In genomic region chr14:45810101-45810500, GRCm38 (mm10) we compare ENCODE assay signal across 13 mouse cellular contexts.
"Had no signal": no experiment of that assay in that cellular context is flagged by ENCODE, and none has a peak within 500 bp of the region (broad histone marks: within the 10 kb centered on the region; RNA-seq: fewer than 3 reads in every experiment).

No protein-coding gene starts in this region.

- H3K4me2 ChIP-seq: liver, embryonic 11.5 days; liver, embryonic 15.5 days; neural tube, embryonic 15.5 days had no signal

- H3K4me1 ChIP-seq: liver, embryonic 15.5 days had no signal

- H3K9me3 ChIP-seq: limb, embryonic 10.5 days; liver, embryonic 15.5 days; midbrain, embryonic 10.5 days; neural tube, embryonic 15.5 days had no signal

- H3K36me3 ChIP-seq: limb, embryonic 10.5 days; liver, embryonic 15.5 days; midbrain, embryonic 10.5 days; neural tube, embryonic 15.5 days had no signal

- DNase-seq: lung, adult 2 months; lung, postnatal 4 days; midbrain, embryonic 14.5 days; right cerebral cortex, adult 18-20 months; right cerebral cortex, postnatal 25 days; thymus, postnatal 36 days had no signal

- H3K4me3 ChIP-seq: limb, embryonic 10.5 days; liver, embryonic 15.5 days; midbrain, embryonic 10.5 days; myocyte; neural tube, embryonic 15.5 days had no signal

- H3K27me3 ChIP-seq: liver, embryonic 15.5 days; neural tube, embryonic 15.5 days had no signal

- H3K9ac ChIP-seq: liver, embryonic 15.5 days; neural tube, embryonic 15.5 days had no signal

- H3K27ac ChIP-seq: kidney, postnatal 0 days; limb, embryonic 10.5 days; liver, embryonic 15.5 days; midbrain, embryonic 10.5 days; neural tube, embryonic 15.5 days had no signal
